ENCODE assay signal across 14 mouse cellular contexts in genomic region chr11:75772562-75772961, GRCm38 (mm10). TPM values are rescaled to one million over a fixed set of nuclear protein-coding genes. Genes with fewer than 3 reads are reported as not detected.
"Had no signal": no experiment of that assay in that cellular context is flagged by ENCODE, and none has a peak within 500 bp of the region (broad histone marks: within the 10 kb centered on the region; RNA-seq: fewer than 3 reads in every experiment).

No protein-coding gene starts in this region.

- H3K9me3 ChIP-seq: liver, embryonic 13.5 days had no signal

- H3K36me3 ChIP-seq: liver, embryonic 13.5 days had no signal

- H3K4me2 ChIP-seq: liver, embryonic 13.5 days; midbrain, embryonic 11.5 days had no signal

- H3K4me3 ChIP-seq: left cerebral cortex, adult 2 months; liver, embryonic 13.5 days had no signal

- H3K9ac ChIP-seq: liver, embryonic 13.5 days had no signal

- H3K27ac ChIP-seq: kidney, postnatal 0 days; left cerebral cortex, adult 2 months; liver, embryonic 13.5 days had no signal

- DNase-seq: kidney, adult 2 months; kidney, postnatal 25 days; layer of hippocampus, postnatal 36 days; liver, embryonic 13.5 days; lung, adult 2 months; lung, postnatal 14 days; lung, postnatal 4 days; midbrain, embryonic 14.5 days; thymus, adult 18-20 months had no signal

RNA-seq across cellular contexts. Expression of gene Doc2b, which starts 23.3 kb away (rescaled TPM):
- total RNA-seq: megakaryocyte progenitor cell, adult 5-6 weeks; megakaryocyte-erythroid progenitor cell, adult 5-6 weeks had no signal
